Mouse (Mus musculus): Measurements from ENCODE around the gene Ipo4.

Gene Ipo4

DNA sequence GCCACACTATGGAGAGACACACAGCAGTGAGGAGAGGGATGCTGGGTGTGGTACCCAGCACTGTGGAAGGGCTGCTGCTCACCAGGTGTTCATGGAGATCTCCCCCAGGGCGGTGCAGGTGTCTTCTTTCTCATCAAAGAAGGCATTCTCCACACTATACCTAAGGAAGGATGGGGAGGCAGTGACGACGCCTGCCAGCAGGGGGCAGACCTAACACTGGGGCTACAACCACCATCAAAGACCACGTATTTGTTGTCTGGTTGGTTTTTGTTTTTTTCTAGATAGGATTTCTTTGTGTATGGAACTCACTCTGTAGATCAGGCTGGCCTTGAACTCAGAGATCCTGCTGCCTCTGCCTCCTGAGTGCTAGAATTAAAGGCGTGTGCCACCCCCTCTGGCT is 6.4 kb downstream of the Ipo4 start:
- peak; percentile 88 for DNase-seq (ENCODE audit: low read depth)

DNA sequence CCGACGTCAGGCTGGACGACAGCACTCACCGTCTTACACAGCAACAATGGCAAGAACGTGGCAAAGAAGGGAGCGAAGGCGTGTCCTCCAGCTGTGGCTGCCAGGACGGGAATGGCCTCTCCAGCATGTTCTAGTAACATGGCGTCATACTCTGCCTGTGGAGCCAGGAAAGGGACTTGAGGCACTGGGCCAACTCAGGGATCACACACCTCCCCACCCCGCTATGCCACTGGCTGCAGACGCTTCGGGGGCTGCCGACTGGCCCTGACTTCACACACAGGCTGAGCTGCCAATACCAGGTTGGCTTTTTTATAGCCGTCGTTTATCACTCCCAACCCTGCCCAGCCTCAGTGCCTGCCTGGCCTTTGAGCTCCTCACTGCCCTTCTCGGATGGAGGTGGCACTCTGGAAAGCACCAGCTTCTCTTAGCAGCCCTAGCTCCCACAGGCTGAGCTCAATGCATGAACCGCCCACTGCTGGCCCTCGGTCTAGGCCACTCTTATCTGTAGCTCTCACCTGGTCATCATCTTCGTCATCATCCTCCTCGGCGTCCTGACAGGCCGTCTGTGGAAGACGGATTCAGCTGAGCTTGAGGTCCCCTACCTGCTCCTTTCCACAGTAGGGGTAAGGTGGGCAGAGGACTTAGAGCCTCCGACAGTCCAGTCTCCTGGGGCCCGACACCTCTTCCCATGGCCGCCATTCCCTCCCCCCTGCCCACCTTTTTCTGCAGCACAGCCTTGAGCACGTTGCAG is 7.5 kb downstream of the Ipo4 start:
- no peak for DNase-seq (ENCODE audit: low read depth)

DNA sequence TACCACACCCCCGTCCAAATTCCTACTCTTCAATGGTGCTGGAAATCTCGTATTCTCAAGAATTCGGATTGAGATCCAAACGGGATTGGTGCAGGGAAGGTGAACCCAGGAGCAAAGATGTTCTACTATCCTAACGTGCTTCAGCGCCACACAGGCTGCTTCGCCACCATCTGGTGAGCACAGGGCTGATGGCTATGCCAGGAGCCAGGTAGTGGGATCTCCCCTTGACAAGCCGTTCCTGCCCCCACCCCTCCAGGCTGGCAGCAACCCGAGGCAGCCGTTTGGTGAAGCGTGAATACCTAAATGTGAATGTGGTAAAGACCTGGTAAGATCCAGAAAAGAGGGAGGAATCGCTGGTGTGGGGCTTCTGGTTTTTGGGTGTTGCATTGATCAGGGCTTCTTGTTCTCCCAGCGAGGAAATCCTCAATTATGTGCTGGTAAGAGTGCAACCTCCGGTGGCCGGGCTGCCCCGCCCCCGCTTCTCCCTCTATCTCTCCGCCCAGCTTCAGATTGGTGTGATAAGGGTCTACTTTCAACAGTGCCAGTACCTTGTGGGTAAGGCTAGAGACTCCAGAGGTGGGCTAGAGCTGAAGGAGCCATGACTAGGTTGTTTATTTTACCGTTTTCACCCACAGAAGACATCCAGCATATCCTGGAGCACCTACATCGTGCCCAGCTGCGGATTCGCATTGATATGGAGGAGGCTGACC is 17.1 kb downstream of the Ipo4 start:
- no peak for DNase-seq (ENCODE audit: low read depth)

DNA sequence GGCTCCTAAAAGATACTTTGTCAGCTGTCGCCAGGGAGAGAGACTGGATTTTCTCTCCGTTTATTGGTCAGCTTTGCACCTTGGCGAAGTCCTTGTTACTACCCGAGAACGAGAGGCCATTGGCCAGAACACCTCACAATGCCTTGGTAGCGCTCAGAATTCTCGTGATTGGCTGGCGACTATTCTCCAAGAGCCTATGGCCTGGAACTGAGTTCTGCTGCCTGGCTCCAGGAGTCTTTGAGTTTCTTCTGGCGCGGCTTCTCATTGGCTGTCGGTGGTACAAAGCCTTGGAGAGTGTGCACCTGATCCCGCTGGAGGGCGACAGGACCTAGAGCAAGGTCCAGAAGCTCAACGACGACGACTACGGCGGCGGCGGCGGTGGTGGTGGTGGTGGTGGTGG is 17.9 kb downstream of the Ipo4 start, which contains the start of gene Rec8:
Gene Rec8, plus strand, starts transcription at position 216 of the 400 bp plus-strand sequence.
- peak; percentile 60 for DNase-seq (ENCODE audit: low read depth)

DNA sequence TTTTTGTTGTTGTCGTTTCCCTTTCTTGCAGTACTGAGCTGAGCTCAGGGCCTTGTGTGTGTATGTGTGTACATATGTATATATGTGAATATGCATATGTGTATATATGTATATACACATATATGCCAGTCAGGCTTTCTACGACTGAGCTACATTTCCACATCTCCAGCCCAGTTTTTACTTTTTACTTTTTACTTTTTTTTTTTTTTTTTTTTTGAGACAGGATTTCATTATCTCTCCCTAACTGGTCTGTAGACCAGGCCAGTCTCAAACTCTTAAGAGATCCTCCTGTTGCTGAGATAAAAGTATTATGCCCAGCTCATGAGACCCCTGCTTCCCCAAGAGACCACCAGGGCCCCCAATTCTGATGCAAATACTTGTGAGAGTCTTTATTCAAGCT is 18.9 kb downstream of the Ipo4 start:
- DNase-seq (ENCODE audit: low read depth), result no peak

DNA sequence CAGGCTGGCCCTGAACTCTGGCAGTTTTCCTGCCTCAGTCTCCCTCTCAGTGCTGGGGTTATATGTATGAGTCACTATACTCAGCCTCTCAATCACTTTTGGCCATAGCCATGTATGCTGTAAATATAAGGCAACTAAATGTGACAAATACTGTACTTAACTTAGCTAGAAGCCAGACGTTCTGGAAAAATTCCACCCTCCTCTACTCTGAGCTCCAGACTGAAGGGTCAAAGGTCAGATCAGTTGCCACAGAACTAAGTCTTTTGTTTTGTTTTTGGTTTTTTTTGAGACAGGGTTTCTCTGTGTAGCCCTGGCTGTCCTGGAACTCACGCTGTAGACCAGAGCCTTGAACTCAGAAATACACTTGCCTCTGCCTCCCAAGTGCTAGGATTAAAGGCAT is 19.9 kb downstream of the Ipo4 start:
- DNase-seq (ENCODE audit: low read depth), result no peak

DNA sequence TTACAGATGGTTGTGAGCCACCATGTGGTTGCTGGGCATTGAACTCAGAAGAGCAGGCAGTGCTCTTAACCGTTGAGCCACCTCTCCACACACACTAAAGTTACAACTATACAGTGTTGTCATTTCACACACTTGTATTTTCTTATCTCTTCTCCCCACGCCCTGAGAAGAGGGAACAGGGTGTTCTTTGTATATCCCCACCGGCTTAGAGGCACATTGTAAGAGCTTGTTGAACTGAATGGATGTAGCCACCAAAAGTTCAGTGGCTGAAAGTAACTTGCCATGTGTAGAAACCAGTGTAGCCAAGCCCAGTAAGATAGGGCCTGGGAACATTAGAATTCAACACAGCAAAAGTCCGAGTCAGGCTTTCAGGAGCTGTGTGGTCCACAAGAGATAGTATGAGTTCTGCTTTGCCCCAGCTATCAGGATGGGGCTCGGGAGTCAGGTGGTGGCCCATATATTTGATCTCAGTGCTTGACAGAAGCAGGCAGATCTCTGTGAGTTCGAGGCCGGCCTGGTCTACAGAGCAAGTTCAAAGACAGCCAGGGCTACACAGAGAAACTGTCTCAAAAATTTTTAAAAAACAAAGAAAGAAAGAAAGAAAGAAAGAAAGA is 21.1 kb downstream of the Ipo4 start:
- DNase-seq (ENCODE audit: low read depth), result no peak

DNA sequence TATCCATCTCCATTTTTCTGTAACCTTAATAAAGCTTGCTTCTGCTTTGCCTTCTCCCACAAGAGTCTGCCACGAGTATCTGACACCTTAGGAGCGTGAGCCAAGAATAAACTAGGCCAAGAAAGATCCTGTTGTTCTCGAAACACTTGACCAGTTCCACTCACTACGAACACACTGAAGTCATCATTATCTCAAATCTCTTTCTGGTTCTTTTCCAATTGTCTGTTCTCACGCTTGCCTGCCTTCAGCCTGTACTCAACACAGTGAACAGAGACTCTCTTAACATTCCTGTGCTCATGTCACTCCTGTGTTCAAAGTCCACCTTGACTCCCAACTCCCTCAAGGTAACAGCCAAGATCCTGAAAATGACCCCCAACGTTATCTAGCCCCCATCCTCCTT is 22.4 kb downstream of the Ipo4 start:
- no peak for DNase-seq (ENCODE audit: low read depth)

DNA sequence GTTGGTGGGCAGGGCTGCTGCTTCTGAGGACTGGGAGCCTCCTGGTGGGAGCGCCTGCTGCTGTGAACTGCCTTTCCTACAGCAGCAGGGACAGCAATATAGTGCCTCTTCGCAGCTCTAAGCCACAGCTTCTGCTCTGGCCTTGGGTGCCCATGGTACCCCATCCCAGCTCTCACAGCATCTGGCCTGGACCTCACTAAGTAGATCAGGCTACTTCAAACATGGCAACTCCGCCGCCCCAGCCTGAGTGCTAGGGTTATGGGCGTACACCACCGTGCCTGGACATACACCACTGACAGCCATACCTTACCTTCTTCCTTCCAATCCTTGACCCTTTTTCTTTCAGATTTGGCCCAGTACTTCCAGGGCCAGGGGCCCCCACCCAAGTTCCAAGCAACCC is 27.4 kb downstream of the Ipo4 start:
- no peak for DNase-seq (ENCODE audit: low read depth)

DNA sequence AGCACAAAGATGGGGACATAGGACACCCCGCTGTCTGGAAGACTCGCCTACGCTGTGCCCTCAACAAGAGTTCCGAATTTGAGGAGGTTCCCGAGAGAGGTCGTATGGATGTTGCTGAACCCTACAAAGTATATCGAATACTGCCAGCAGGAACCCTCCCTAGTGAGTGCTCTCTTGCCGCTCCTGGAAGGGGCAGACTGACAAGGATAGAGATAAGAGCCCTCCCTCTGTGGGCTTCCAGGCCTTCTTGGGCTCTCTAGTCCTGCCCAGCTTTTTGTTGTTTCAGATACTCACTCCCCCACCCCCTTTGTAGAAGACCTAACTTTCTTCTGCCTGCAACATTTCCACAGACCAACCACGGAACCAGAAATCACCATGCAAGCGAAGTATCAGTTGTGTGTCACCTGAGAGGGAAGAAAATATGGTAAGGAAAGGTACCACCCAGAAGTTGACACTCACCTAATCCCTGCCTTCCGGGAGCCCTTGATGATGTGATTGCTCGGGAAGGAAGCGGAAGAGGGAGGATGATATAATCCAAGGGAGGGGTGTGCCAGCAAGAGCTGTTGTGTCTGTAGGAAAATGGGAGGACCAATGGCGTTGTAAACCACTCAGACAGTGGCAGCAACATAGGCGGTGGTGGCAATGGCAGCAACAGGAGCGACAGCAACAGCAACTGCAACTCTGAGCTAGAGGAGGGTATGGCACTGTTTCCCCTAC is 29.9 kb downstream of the Ipo4 start:
- no peak for DNase-seq (ENCODE audit: low read depth)

DNA sequence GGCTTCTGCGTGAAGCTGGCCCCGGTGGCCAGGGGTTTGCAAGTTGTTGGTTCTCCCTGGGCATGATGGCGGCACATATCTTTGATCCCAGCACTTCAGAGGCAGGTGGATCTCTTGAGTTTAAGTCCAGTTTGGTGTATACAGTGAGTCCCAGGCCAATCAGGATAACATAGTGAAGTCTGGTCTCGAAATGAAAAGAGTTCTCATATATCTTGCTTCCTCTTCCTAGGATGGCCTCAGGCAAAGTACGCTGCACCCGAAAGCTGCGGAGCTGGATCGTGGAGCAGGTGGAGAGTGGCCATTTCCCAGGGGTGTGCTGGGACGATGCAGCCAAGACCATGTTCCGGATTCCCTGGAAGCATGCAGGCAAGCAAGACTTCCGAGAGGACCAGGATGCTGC is 30.9 kb downstream of the Ipo4 start:
- DNase-seq (ENCODE audit: low read depth), result peak; percentile 44

DNA sequence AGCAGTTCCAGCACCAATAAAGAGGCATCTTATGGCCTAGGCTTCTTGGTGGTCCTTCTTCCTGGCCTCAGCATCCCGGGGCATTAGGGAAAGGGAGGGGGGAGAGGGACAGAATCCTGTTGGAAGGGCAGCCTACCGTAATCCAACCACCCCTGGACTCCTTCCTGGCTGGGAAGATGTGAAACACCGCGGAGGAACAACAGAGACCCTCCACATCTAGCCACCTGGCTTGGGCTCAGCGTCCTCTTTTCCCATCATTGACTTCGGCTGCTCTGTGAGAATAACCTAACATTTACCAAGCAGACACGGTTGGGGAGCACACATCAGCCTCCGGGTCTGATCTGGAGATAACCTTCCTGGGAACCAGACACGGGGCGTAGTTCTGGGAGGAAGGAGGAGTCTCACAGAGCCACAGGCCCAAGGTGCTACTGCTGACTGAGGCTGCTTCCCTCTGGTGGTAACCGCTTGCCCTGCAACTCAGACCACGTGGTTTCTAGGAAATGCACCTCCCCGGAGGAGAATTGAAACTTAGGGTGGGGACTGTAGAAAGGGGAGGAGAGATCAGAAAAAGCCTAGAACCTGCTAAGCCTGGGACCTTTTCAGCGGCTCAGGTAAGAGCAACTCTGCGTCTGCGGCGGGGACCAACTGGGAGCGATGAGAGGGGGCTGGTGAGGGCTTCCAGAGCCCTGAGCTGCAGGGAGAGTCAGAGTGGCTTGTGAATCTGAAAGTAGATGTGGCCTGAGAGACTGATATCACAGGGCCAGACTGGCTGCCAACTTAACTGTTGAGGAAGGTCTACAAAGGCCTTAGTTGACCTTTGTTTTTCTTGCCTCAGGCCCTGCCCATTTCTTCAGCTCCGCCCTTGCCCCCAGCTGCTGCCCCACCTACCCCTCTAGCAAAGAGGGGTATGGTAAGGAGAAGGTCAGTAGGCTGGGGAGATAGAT is 31.9 kb downstream of the Ipo4 start:
- DNase-seq (ENCODE audit: low read depth), result peak; percentile 98

DNA sequence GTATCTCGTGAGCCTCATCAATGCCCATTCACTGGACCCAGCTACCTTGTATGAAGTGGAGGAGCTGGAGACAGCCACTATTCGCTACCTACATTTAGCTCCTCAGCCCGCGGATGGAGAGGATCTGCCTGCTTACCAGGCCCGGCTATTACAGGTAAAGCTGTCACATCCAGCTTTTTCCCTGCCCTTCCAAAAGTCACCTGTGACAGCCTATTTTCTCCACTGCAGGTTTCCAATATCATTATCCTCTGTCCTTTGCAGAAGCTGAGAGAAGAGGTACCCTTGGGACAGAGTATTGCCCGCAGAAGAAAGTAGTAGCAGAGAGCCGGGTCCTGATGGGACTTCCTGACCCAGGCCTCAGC is 32.5 kb downstream of the Ipo4 start, which contains the start of gene Irf9:
Gene Irf9, plus strand, starts transcription at position 301 of the 362 bp plus-strand sequence.
- DNase-seq (ENCODE audit: low read depth), result peak; percentile 33

DNA sequence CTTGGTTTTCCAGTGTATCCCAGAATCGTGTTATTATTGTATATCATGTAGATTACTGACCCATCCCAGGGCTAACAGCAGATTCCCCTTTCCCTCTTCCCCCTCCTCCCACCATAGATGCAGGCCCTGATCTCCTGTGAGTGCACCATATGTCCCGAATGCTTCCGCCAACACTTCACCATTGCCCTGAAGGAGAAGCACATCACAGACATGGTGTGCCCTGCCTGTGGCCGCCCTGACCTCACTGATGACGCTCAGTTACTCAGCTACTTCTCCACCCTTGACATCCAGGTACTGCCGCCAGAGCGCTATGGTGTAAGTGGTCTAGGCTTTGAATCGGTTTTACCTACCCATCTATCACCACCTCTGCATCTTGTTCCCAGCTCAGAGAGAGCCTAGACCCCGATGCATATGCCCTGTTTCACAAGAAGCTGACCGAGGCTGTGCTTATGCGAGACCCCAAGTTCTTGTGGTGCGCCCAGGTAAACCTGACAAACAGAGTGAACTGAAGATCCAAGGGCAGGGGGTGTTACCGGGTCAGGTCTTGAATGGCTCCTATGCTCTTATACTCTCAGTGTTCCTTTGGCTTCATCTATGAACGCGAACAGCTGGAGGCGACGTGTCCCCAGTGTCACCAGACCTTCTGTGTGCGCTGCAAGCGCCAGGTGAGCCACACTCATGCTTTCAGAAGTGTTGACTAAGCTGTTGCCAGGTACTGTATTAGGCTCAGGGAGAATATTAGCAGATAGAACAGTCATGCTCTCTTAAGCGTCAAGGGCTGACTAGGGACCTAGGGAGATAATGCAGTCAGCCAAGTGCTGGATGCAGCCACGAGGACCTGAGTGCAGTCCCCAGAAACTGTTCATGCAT is 37.0 kb downstream of the Ipo4 start:
- no peak for DNase-seq (ENCODE audit: low read depth)

DNA sequence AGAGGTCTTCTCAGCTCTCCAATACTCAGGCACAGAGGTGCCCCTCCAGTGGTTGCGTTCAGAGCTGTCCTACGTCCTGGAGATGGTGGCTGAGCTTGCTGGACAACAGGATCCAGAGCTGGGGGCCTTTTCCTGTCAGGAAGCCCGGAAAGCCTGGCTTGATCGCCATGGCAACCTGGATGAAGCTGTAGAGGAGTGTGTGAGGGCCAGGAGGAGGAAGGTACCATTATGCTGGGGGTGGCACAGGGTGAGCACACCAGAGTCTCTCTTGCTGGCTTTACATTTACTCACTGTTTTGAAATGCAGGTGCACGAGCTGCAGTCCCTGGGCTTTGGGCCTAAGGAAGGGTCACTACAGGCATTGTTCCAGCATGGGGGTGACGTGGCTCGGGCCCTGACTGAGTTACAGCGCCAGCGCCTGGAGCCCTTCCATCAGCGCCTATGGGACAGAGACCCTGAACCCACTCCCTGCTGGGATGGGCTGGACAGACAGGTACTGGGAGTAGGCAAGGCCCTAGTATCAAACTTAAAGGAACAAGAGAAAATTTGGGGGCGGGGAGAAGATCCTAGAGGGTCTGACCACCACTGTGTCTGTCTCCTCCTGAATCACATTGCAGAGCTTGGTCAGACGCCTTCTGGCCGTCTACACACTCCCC is 39.6 kb downstream of the Ipo4 start:
- no peak for DNase-seq (ENCODE audit: low read depth)

DNA sequence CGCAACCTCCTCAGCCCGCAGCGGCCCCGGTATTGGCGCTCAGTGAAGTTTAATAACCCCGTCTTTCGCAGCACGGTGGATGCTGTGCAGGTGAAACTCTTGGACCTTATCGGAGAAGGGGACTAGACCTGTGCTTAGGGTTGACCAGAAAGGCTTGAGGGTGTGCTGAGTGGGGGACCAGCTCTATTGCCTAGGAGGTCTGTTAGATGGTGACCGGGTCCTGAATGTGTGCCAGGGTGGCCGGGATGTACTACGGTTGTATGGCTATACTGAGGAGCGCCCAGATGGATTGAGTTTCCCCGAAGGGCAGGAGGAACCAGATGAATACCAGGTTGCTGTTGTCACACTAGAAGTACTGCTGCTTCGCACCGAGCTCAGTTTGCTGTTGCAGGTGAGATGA is 43.5 kb downstream of the Ipo4 start:
- DNase-seq (ENCODE audit: low read depth), result no peak

DNA sequence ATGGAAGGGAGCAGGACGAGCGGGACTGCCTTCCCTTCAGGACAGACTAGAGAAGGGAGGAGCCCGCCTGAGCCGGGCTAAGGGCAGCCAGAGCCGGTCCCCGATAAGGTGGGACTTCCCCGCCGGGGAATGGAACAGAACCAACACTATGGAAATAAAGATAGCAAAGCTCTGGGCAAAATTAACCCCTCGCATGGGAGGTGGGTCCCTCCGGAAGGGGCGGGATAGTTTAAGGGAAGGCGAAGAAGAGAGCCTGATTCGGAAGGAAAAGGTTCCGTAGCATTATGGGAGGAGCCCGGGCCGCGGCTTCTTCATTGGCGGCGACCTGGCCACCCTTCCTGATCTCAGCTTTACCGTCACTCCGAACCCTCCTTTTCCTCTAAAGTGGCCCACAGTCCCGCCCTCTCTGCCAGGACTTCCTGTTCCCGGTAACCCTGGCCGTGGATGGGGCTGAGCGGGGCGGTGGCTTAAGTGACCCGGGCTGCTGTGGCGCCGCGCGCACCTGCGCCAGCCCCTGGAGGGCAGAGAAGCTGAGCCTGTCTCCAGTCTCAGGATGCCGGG is 44.3 kb downstream of the Ipo4 start, which contains the start of gene Rnf31:
Gene Rnf31, plus strand, starts transcription at position 378 of the 561 bp plus-strand sequence.
- DNase-seq (ENCODE audit: low read depth), result peak; percentile 89

DNA sequence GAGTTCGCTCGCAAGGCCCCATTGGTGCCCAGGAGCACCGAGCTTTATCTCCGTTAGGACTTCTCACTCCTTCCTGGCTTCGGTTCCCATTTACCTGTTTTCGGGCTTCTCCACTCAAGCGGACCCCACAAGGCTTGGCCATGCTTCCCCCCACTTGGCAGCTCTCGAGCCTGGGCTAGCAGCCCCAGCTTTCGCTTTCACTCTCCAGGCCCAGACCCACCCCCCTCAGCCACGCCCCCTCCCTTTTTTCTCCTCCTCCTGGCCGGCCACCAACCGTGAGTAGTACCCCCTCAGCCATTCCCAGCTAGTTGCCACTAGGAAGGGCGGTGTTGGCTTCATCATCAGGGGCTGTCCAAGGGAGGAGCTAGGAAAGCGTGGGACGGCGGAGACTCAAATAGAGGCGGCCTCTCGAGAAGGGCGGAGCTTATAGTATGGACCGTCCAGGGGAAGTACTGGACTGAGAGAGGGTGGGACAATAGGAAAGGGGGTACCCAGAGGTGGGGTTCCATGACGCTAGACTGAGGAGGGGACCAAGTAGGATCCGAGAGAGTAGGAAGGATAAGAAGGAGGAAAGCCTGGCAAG is 44.9 kb downstream of the Ipo4 start, which contains the start of gene Psme2:
Gene Psme2, minus strand, starts transcription at position 366 of the 583 bp plus-strand sequence.
- DNase-seq (ENCODE audit: low read depth), result peak; percentile 90
